Mouse (Mus musculus) heart, adult 8-10 months (tissue): ENCODE data around the gene BC049762. TPM values are rescaled to one million over a fixed set of nuclear protein-coding genes. Genes with fewer than 3 reads are reported as not detected.

Experiments
- DNase-seq: peaks from one replicate; pipeline ENCODE4 v3.0.0; 2022; ENCODE audit warnings: low spot score
- total RNA-seq, 4 experiments: library from RNA; stranded (reverse); gene quantifications; 2 replicates each; pipeline ENCODE4 v1.2.4; 2022

BC049762 gene
- under 1 TPM in 2 of 4 experiments, not detected in 2; 0.38 to 0.50 TPM for total RNA-seq

GRCm38 (mm10) chr11:51262342-51263285 lies at the start of gene BC049762:
TSS of gene BC049762 (minus strand) at chr11:51263046.
- DNase-seq = peak; percentile 98

GRCm38 (mm10) chr11:51311846-51312245 lies 49.0 kb upstream of the BC049762 start:
- DNase-seq = no peak

- no peak for DNase-seq
These were observed 45.5 kb upstream of the BC049762 start for GRCm38 (mm10) chr11:51308306-51308705.

GRCm38 (mm10) chr11:51303981-51304553 lies 41.2 kb upstream of the BC049762 start:
- no peak for DNase-seq

GRCm38 (mm10) chr11:51302396-51302795 lies 39.5 kb upstream of the BC049762 start:
- DNase-seq = no peak

- no peak for DNase-seq
These were observed 35.8 kb upstream of the BC049762 start for GRCm38 (mm10) chr11:51298691-51299090.

GRCm38 (mm10) chr11:51295742-51296141 lies 32.9 kb upstream of the BC049762 start:
- DNase-seq = no peak

- DNase-seq = no peak
These were observed 31.2 kb upstream of the BC049762 start for GRCm38 (mm10) chr11:51293956-51294530.

- DNase-seq = no peak
These were observed 27.5 kb upstream of the BC049762 start for GRCm38 (mm10) chr11:51290066-51290955.

GRCm38 (mm10) chr11:51289564-51290041 lies 26.8 kb upstream of the BC049762 start, which contains the start of gene Col23a1:
TSS of gene Col23a1 (plus strand) at chr11:51289920.
- DNase-seq = peak; percentile 74

GRCm38 (mm10) chr11:51274418-51274817 lies 11.6 kb upstream of the BC049762 start:
- DNase-seq = no peak

GRCm38 (mm10) chr11:51265326-51265725 lies 2.5 kb upstream of the BC049762 start:
- peak; percentile 32 for DNase-seq

GRCm38 (mm10) chr11:51264352-51264751 lies 1.5 kb upstream of the BC049762 start:
- DNase-seq = peak; percentile 28

GRCm38 (mm10) chr11:51263286-51263831 lies 513 bp upstream of the BC049762 start:
- peak; percentile 53 for DNase-seq

GRCm38 (mm10) chr11:51261680-51262219 lies 1.1 kb downstream of the BC049762 start, which contains the start of gene Clk4:
TSS of gene Clk4 (plus strand) at chr11:51261730.
- DNase-seq = no peak

GRCm38 (mm10) chr11:51257006-51257405 lies 5.8 kb downstream of the BC049762 start:
- no peak for DNase-seq

GRCm38 (mm10) chr11:51242897-51243296 lies 19.9 kb downstream of the BC049762 start:
- DNase-seq = no peak

- DNase-seq = no peak
These were observed 28.2 kb downstream of the BC049762 start for GRCm38 (mm10) chr11:51234626-51235025.

GRCm38 (mm10) chr11:51227104-51227503 lies 35.7 kb downstream of the BC049762 start:
- DNase-seq = no peak

- DNase-seq = no peak
These were observed 42.5 kb downstream of the BC049762 start, which contains the start of gene Gm12569 for GRCm38 (mm10) chr11:51220308-51220707. TSS of gene Gm12569 (plus strand) at chr11:51220473.
